Mouse (Mus musculus): ENCODE data around the gene Coasy.

DNA sequence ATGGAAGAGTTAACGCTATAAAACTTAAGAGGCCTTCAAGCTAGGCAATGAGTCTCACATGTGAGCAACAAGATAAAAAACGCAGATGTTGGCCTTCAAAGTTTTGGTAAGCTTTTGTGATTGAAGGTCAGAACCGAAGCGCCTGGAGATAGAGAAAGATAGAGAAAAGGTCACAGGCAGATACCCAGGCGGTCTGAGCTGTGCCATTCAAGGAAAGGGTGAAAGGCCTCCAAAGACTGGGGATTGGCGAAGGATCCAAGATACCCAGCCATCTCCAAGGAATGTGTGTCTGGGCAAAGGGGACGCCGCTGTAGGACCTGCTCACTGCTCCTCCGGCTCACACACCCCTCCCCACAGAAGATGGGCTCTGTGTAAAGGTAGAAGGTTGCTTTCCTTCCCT, 17.4 kb upstream of the Coasy start:
- TF ChIP-seq POLR2A (IDR thresholded peaks at IDR 0.05; ENCODE audit: insufficient read depth, low read depth, low read length) (no peak), CTCF (IDR thresholded peaks at IDR 0.05) (no peak), EP300 (IDR thresholded peaks at IDR 0.05; ENCODE audit: insufficient read depth, low read depth, low read length) (no peak)

Measured in heart, adult 2 months (tissue).